Mouse (Mus musculus) limb, embryonic 14.5 days (tissue): ENCODE data around the gene Cadm4. TPM values are rescaled to one million over a fixed set of nuclear protein-coding genes. Genes with fewer than 3 reads are reported as not detected.
A peak's percentile ranks its signal among the peaks of the same experiment; 100 is the strongest.

Source experiments
- ATAC-seq: fragments of 200-750 bp; cut with Nextera tagmentation; 2 replicates; pipeline ENCODE4 v1.8.0; 2017; ENCODE audit warnings: low read depth, moderate number of reproducible peaks, moderate TSS enrichment; ENCODE audit not compliant: low FRiP score
- DNase-seq: peaks from one replicate; pipeline ENCODE4 v3.0.0-alpha.2; 2015; ENCODE audit warnings: low spot score
- H3K27ac ChIP-seq: fragments of 300-500 bp; sonication (generic); replicated peaks from 2 replicates; pipeline ENCODE4 v1.5.1; 2014; ENCODE audit warnings: low read depth, mild to moderate bottlenecking, low read length, moderate library complexity, mixed read lengths
- H3K27me3 ChIP-seq: fragments of 300-500 bp; sonication (generic); 2 replicates; pipeline ENCODE4 v1.6.1; 2014; ENCODE audit warnings: low read length, mixed read lengths; ENCODE audit not compliant: control insufficient read depth, insufficient read depth
- H3K36me3 ChIP-seq: fragments of 300-500 bp; sonication (generic); 2 replicates; pipeline ENCODE4 v1.6.1; 2014; ENCODE audit warnings: mild to moderate bottlenecking, low read length, moderate library complexity, mixed read lengths; ENCODE audit not compliant: control insufficient read depth, insufficient read depth
- H3K4me1 ChIP-seq: fragments of 300-500 bp; sonication (generic); 2 replicates; pipeline ENCODE4 v1.6.1; 2014; ENCODE audit warnings: antibody characterized with exemption, low read length, mixed read lengths; ENCODE audit not compliant: control insufficient read depth, insufficient read depth
- H3K4me2 ChIP-seq: fragments of 300-500 bp; sonication (generic); replicated peaks from 2 replicates; pipeline ENCODE4 v1.6.1; 2014; ENCODE audit warnings: low read depth, mild to moderate bottlenecking, low read length, moderate library complexity; ENCODE audit not compliant: severe bottlenecking
- H3K4me3 ChIP-seq: fragments of 300-500 bp; sonication (generic); replicated peaks from 2 replicates; pipeline ENCODE4 v1.5.1; 2014; ENCODE audit warnings: low read length
- H3K9ac ChIP-seq: fragments of 300-500 bp; sonication (generic); 2 replicates; pipeline ENCODE4 v1.6.1; 2014; ENCODE audit warnings: mild to moderate bottlenecking, low read depth, low read length, moderate library complexity; ENCODE audit not compliant: severe bottlenecking
- H3K9me3 ChIP-seq: fragments of 300-500 bp; sonication (generic); 2 replicates; pipeline ENCODE4 v1.6.1; 2016; ENCODE audit warnings: low read length; ENCODE audit not compliant: control insufficient read depth
- POLR2A ChIP-seq: fragments of 200-500 bp; IDR thresholded peaks from 2 replicates; pipeline ENCODE4 v1.8.0; 2012; ENCODE audit warnings: inconsistent platforms, mild to moderate bottlenecking, moderate library complexity, borderline replicate concordance; ENCODE audit not compliant: insufficient read depth, insufficient read length; ENCODE audit errors: extremely low read depth
- WGBS: fragments of 180-500 bp; shearing (Covaris S2); extraction: QIAGEN DNeasy Blood & Tissue Kit; methylation state at CpG from one replicate; pipeline ENCODE4 v1.1.7; 2014; 5-methylcytosine and 5-hydroxymethylcytosine counted together
- polyA plus RNA-seq, 2 experiments: library from polyadenylated mRNA; depleted of rRNA in 1 of 2; stranded (reverse) in 1 of 2; unstranded in 1 of 2; fragments of >200 nt; fragmentation: Nextera tagmentation in 1 of 2; extraction: Ambion mirVana in 1 of 2; gene quantifications; 2 replicates each; pipeline versions ENCODE4 v1.2.1 to v1.2.3; 2012 to 2014

Gene Cadm4
- polyA plus RNA-seq, 2 experiments: 2.1 to 21.1 TPM

- ATAC-seq (no peak), DNase-seq (no peak)
- 86% methylated on average over 6 of the region's 6 CpGs for whole genome bisulfite sequencing
- Histone ChIP-seq H3K27me3 (no peaks in the 10 kb centered on the region), H3K36me3 (no peaks in the 10 kb centered on the region), H3K4me2 (no peak overlapping the region), H3K9ac (no peak overlapping the region), H3K4me3 (no peak overlapping the region), H3K4me1 (peaks cover 7% of the 10 kb centered on the region), H3K27ac (no peak overlapping the region), H3K9me3 (no peaks in the 10 kb centered on the region)
- no peak for TF ChIP-seq POLR2A
Measured at GRCm38 (mm10) chr7:24524978-24525377, 43.2 kb downstream of the Cadm4 start.

GRCm38 (mm10) chr7:24525686-24526420 is 44.0 kb downstream of the Cadm4 start:
- Histone ChIP-seq H3K4me2 (no peak overlapping the region), H3K4me1 (peaks cover 7% of the 10 kb centered on the region), H3K27me3 (no peaks in the 10 kb centered on the region), H3K36me3 (no peaks in the 10 kb centered on the region), H3K27ac (peak overlapping the region; percentile 19; the same call in 1 of the 2 replicates), H3K4me3 (no peak overlapping the region), H3K9ac (no peak overlapping the region), H3K9me3 (no peaks in the 10 kb centered on the region)
- DNase-seq (no peak), ATAC-seq (no peak)
- WGBS: 71% methylated on average over 12 of the region's 12 CpGs
- no peak for TF ChIP-seq POLR2A

GRCm38 (mm10) chr7:24528861-24529260 is 47.0 kb downstream of the Cadm4 start:
- H3K27ac ChIP-seq: no peak overlapping the region
- ATAC-seq (no peak), DNase-seq (no peak)
- H3K4me1 ChIP-seq: peaks cover 23% of the 10 kb centered on the region
- 90% methylated on average over 11 of the region's 11 CpGs for WGBS
- no peaks in the 10 kb centered on the region for H3K9me3 ChIP-seq
- H3K36me3 ChIP-seq: peaks cover 14% of the 10 kb centered on the region
- no peak overlapping the region for H3K4me2 ChIP-seq
- no peak overlapping the region for H3K4me3 ChIP-seq
- no peak for TF ChIP-seq POLR2A
- H3K9ac ChIP-seq: no peak overlapping the region
- H3K27me3 ChIP-seq: no peaks in the 10 kb centered on the region

GRCm38 (mm10) chr7:24529580-24529979 is 47.8 kb downstream of the Cadm4 start:
- H3K36me3 ChIP-seq: peaks cover 22% of the 10 kb centered on the region
- peak overlapping the region; percentile 66 for H3K4me3 ChIP-seq
- no peak for DNase-seq
- TF ChIP-seq POLR2A: no peak
- H3K4me2 ChIP-seq: peak overlapping the region; percentile 75
- H3K9ac ChIP-seq: peak overlapping the region; percentile 69
- H3K27ac ChIP-seq: 0 out of 2 replicates have a peak overlapping the region, but pooled peaks have one; percentile 83
- H3K9me3 ChIP-seq: no peaks in the 10 kb centered on the region
- H3K27me3 ChIP-seq: no peaks in the 10 kb centered on the region
- no peak for ATAC-seq
- H3K4me1 ChIP-seq: peaks cover 26% of the 10 kb centered on the region
- 64% methylated on average over 11 of the region's 11 CpGs for WGBS

- no peaks in the 10 kb centered on the region for H3K9me3 ChIP-seq
- H3K27ac ChIP-seq: peak within 1 kb of the TSS; percentile 83
- H3K36me3 ChIP-seq: peaks cover 26% of the 10 kb centered on the region
- peak; percentile 100 for DNase-seq
- peak within 1 kb of the TSS; percentile 72 for H3K9ac ChIP-seq
- TF ChIP-seq POLR2A: 0 out of 2 replicates have a peak, but pooled peaks have one; percentile 38
- H3K27me3 ChIP-seq: no peaks in the 10 kb centered on the region
- H3K4me3 ChIP-seq: peak within 1 kb of the TSS; percentile 66
- peaks cover 26% of the 10 kb centered on the region for H3K4me1 ChIP-seq
- peak within 1 kb of the TSS; percentile 94 for H3K4me2 ChIP-seq
- WGBS: under 1% methylated on average over 44 of the region's 44 CpGs
- ATAC-seq: peak; percentile 95
Measured at GRCm38 (mm10) chr7:24530062-24530931, 48.5 kb downstream of the Cadm4 start, which contains the start of gene Irgq. Gene Irgq (plus strand): TSS chr7:24530689.
